Mouse (Mus musculus): Measurements from ENCODE around the gene Pnma1.

GRCm38 (mm10) chr12:84156210-84156609 is 7.9 kb upstream of the Pnma1 start:
- TF ChIP-seq EP300 (IDR thresholded peaks at IDR 0.05) = no peak
- TF ChIP-seq CTCF (IDR thresholded peaks at IDR 0.05) = no peak
